Mouse (Mus musculus): ENCODE measurements around the gene Zfp646. TPM values are rescaled to one million over a fixed set of nuclear protein-coding genes. Genes with fewer than 3 reads are reported as not detected.

Gene Zfp646
- total and polyA plus RNA-seq, 2 experiments from 2014 or later = 4.4 to 35.0 TPM

- H3K4me3 ChIP-seq (ENCODE audit: low read length) = no peak overlapping the region
- H3K4me2 ChIP-seq (ENCODE audit: low read depth, low read length) = no peak overlapping the region
- no peaks in the 10 kb centered on the region for H3K9me3 ChIP-seq (ENCODE audit: low read length)
- H3K27ac ChIP-seq = peak overlapping the region; percentile 20; the same call in 1 of the 2 replicates
- no peaks in the 10 kb centered on the region for H3K27me3 ChIP-seq (ENCODE audit: insufficient read depth, low read length)
- ATAC-seq (no peak), DNase-seq (ENCODE audit: low spot score) (peak; percentile 20)
- peaks cover 7% of the 10 kb centered on the region for H3K4me1 ChIP-seq (ENCODE audit: insufficient read depth, low read length)
- TF ChIP-seq CTCF (IDR thresholded peaks at IDR 0.05; ENCODE audit: low read depth) = no peak
- H3K9ac ChIP-seq (replicated peaks; ENCODE audit: low read length) = peak overlapping the region; percentile 28; the same call in 1 of the 2 replicates
- 42% methylated on average over 3 of the region's 3 CpGs for WGBS
- peaks cover 32% of the 10 kb centered on the region for H3K36me3 ChIP-seq (ENCODE audit: insufficient read depth, low read length)
Measured at GRCm38 (mm10) chr7:127869149-127869810, 6.7 kb upstream of the Zfp646 start.

GRCm38 (mm10) chr7:127870136-127870821, 5.7 kb upstream of the Zfp646 start:
- DNase-seq (ENCODE audit: low spot score) (no peak), ATAC-seq (no peak)
- H3K4me3 ChIP-seq (ENCODE audit: low read length) = no peak overlapping the region
- no peak overlapping the region for H3K27ac ChIP-seq
- peaks cover 12% of the 10 kb centered on the region for H3K4me1 ChIP-seq (ENCODE audit: insufficient read depth, low read length)
- H3K4me2 ChIP-seq (ENCODE audit: low read depth, low read length) = no peak overlapping the region
- H3K9ac ChIP-seq (replicated peaks; ENCODE audit: low read length) = no peak overlapping the region
- H3K9me3 ChIP-seq (ENCODE audit: low read length) = no peaks in the 10 kb centered on the region
- WGBS = 83% methylated on average over 5 of the region's 5 CpGs
- peaks cover 25% of the 10 kb centered on the region for H3K36me3 ChIP-seq (ENCODE audit: insufficient read depth, low read length)
- H3K27me3 ChIP-seq (ENCODE audit: insufficient read depth, low read length) = no peaks in the 10 kb centered on the region
- peak; percentile 47 for TF ChIP-seq CTCF (IDR thresholded peaks at IDR 0.05; ENCODE audit: low read depth)

GRCm38 (mm10) chr7:127874812-127875626, 1.0 kb upstream of the Zfp646 start:
- H3K36me3 ChIP-seq (ENCODE audit: insufficient read depth, low read length) = peaks cover 16% of the 10 kb centered on the region
- TF ChIP-seq CTCF (IDR thresholded peaks at IDR 0.05; ENCODE audit: low read depth) = no peak
- WGBS = 4% methylated on average over 20 of the region's 20 CpGs
- DNase-seq (ENCODE audit: low spot score) (no peak), ATAC-seq (peak; percentile 36)
- peak overlapping the region; percentile 75 for H3K4me2 ChIP-seq (ENCODE audit: low read depth, low read length)
- H3K9me3 ChIP-seq (ENCODE audit: low read length) = no peaks in the 10 kb centered on the region
- peak overlapping the region; percentile 92 for H3K9ac ChIP-seq (replicated peaks; ENCODE audit: low read length)
- peaks cover 15% of the 10 kb centered on the region for H3K4me1 ChIP-seq (ENCODE audit: insufficient read depth, low read length)
- H3K27ac ChIP-seq = peak overlapping the region; percentile 99
- no peaks in the 10 kb centered on the region for H3K27me3 ChIP-seq (ENCODE audit: insufficient read depth, low read length)
- peak overlapping the region; percentile 92 for H3K4me3 ChIP-seq (ENCODE audit: low read length)

GRCm38 (mm10) chr7:127875627-127876001, 407 bp upstream of the Zfp646 start:
- DNase-seq (ENCODE audit: low spot score) (peak; percentile 99), ATAC-seq (peak; percentile 97)
- Histone ChIP-seq H3K27me3 (ENCODE audit: insufficient read depth, low read length) (no peaks in the 10 kb centered on the region), H3K27ac (peak overlapping the region; percentile 99), H3K4me1 (ENCODE audit: insufficient read depth, low read length) (peaks cover 15% of the 10 kb centered on the region), H3K9ac (replicated peaks; ENCODE audit: low read length) (peak overlapping the region; percentile 92), H3K9me3 (ENCODE audit: low read length) (no peaks in the 10 kb centered on the region), H3K4me3 (ENCODE audit: low read length) (peak overlapping the region; percentile 92), H3K4me2 (ENCODE audit: low read depth, low read length) (peak overlapping the region; percentile 75), H3K36me3 (ENCODE audit: insufficient read depth, low read length) (peaks cover 22% of the 10 kb centered on the region)
- TF ChIP-seq CTCF (IDR thresholded peaks at IDR 0.05; ENCODE audit: low read depth) = no peak
- under 1% methylated on average over 38 of the region's 43 CpGs for WGBS

GRCm38 (mm10) chr7:127876467-127877348, 687 bp downstream of the Zfp646 start, which contains the start of gene Zfp668:
TSS of gene Zfp668 (minus strand) at chr7:127876828.
- WGBS = under 1% methylated on average over 60 of the region's 60 CpGs
- Histone ChIP-seq H3K27ac (peak within 1 kb of the TSS; percentile 99), H3K4me1 (ENCODE audit: insufficient read depth, low read length) (peaks cover 15% of the 10 kb centered on the region), H3K27me3 (ENCODE audit: insufficient read depth, low read length) (no peaks in the 10 kb centered on the region), H3K9ac (replicated peaks; ENCODE audit: low read length) (peak within 1 kb of the TSS; percentile 92), H3K4me2 (ENCODE audit: low read depth, low read length) (peak within 1 kb of the TSS; percentile 75), H3K9me3 (ENCODE audit: low read length) (no peaks in the 10 kb centered on the region), H3K36me3 (ENCODE audit: insufficient read depth, low read length) (peaks cover 33% of the 10 kb centered on the region), H3K4me3 (ENCODE audit: low read length) (peak within 1 kb of the TSS; percentile 92)
- DNase-seq (ENCODE audit: low spot score) (peak; percentile 97), ATAC-seq (peak; percentile 67)
- TF ChIP-seq CTCF (IDR thresholded peaks at IDR 0.05; ENCODE audit: low read depth) = no peak

GRCm38 (mm10) chr7:127879301-127879700, 3.3 kb downstream of the Zfp646 start:
- ATAC-seq = no peak
- no peak for DNase-seq (ENCODE audit: low spot score)
- peaks cover 53% of the 10 kb centered on the region for H3K36me3 ChIP-seq (ENCODE audit: insufficient read depth, low read length)
- no peak overlapping the region for H3K9ac ChIP-seq (replicated peaks; ENCODE audit: low read length)
- no peak for TF ChIP-seq CTCF (IDR thresholded peaks at IDR 0.05; ENCODE audit: low read depth)
- peaks cover 7% of the 10 kb centered on the region; the same call in 1 of the 2 replicates for H3K4me1 ChIP-seq (ENCODE audit: insufficient read depth, low read length)
- H3K9me3 ChIP-seq (ENCODE audit: low read length) = no peaks in the 10 kb centered on the region
- H3K27ac ChIP-seq = no peak overlapping the region
- WGBS = 98% methylated on average over 9 of the region's 9 CpGs
- no peaks in the 10 kb centered on the region for H3K27me3 ChIP-seq (ENCODE audit: insufficient read depth, low read length)
- H3K4me2 ChIP-seq (ENCODE audit: low read depth, low read length) = no peak overlapping the region
- no peak overlapping the region for H3K4me3 ChIP-seq (ENCODE audit: low read length)
